Mouse (Mus musculus): ENCODE measurements at regions not wholly inside any gene's neighbourhood (a gene's known extent, or its start where the extent isn't known, plus 50 kb on each side); places are given as distances from the start of the nearest gene placed in this dataset.
A peak's percentile ranks its signal among the peaks of the same experiment; 100 is the strongest.
"Not testable (repeated sequence)": the region's sequence is repeated elsewhere in the genome, so short reads cannot be mapped to it uniquely, and the experiment has no call there.

DNA sequence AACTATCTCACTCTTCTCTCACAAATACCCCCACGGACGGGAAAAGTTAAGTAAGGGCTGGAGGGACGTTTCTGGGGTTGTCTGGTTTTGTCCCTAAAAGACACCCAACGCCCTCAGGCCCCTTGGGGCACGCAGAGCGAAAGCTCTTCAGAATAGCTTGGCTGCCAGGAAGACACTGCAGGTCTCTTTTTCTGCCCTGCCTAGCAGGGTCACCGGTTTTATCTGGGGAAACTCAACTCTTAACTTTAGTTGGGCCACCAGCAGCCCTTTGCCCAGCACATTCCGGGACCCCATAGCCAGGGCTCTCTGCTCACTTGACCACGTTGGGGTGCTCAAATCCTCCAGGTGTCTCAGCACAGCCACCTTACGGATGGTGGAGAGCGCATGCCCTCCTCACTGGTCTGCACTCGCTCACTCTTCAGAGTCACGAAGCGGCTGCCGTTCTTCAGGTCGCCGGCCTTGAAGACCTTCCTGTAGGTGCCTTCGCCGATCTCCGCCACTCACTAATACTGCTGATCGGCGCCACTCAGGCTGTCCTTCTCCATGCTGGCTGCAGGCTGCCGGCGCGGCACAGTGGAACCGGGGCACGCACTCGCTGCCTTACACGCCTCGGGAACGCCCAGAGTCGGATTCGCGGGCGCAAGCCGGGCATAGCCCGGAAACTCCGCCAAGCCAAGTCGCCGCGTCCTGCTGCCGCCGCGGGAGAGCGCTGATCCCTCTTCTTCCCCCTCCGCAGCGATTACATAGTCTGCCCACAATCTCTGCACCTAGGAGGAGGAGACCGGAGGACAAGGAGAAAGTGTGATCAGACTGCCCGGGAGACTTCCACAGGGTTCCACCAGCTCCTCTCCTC is 83.0 kb downstream of the Ulbp1 start:
- DNase-seq (ENCODE audit: low read depth, low spot score), result peak; percentile 21

- not testable (repeated sequence) for DNase-seq (ENCODE audit: low read depth, low spot score)
These were observed 114.6 kb downstream of the Ulbp1 start for GRCm38 (mm10) chr10:7358791-7359190.

DNA sequence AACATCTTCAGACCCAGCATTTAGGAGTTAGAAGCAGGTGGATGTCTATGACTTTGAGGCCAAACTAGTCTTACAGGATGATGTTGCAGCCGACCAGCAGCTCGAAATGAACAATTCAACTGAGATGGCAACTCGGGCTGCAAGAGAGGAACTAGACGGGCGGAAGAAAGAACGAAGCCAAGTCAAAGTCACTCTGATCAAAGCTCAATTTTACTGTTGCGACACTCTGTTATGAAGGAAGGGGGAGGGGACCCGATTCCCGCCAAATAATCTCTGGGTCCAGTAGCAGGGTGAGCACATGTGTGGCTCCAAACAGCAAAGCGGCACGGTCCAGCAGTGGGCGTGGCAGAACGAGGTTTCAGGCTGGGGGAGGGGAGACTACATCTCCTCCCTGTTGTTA is 129.1 kb downstream of the Ulbp1 start:
- not testable (repeated sequence) for DNase-seq (ENCODE audit: low read depth, low spot score)

DNA sequence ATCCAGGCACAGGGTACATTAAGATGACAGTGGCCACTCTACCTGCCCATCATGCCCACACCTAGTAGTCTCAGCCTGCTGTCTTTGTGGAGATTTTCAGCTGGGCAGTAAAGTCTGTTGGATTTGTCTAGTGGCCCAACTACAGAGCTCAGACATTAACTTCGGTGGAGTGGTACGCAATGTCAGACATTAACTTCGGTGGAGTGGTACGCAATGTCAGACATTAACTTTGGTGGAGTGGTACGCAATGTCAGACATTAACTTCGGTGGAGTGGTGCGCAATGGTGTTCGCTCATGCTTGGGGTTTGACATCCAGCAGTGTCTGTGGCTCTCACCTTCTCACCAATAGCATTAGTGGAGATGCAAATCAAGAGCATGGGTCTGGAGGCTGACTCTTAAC is 129.7 kb downstream of the Ulbp1 start:
- not testable (repeated sequence) for DNase-seq (ENCODE audit: low read depth, low spot score)

DNA sequence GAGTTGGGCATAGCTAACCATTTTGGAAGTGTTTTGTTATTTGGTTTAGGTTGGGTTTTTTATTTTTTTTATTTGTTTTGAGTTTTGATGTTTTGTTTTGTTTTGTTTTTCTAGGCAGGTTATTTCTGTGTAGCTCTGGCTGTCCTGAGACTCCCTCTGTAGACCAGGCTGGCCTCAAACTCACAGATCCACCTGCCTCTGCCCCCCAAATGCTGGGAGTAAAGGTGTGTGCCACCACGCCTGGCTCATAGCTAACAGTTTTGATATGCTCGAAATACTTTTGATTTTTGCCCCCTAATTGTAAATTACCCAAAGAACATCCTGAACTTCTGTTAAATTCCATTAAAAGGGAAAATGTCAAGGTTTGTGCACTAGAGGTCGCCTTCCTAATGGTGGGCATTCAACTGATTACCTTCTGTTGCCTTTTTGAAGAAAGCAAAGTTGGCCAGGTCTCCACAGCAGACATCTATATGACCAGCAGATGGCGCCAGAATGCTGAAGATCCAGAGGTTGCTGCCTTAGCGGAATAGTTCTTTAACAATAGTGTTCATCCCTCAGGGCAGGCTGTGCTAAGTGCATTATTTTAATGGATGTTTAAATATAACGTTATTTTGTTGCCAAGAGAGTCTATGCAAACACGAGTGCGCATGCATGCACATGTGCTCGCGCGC is 121.2 kb upstream of the Cnksr3 start:
- peak; percentile 86 for DNase-seq (ENCODE audit: low read depth, low spot score)

DNA sequence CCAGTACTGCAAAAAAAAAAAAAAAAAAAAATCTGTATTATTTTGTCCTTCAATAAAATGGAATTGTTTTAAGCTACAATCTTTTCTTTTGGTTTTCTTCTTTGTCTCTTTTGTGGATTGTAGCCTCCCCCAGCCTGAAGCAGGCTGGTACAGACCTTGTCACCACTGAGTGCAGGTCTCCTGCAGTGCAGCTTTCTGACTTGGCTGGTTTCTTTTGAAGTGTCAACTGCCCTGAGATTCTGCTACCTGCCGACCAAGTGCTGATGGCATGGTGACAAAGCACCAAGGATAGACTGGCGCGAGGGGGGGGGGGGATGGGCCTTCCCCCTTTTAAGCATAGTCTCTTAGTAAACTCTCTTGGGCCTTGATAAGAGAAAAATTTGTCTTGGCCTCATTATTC is 116.2 kb upstream of the Cnksr3 start:
- no peak for DNase-seq (ENCODE audit: low read depth, low spot score)

GRCm38 (mm10) chr10:7327046-7327445 is 115.0 kb upstream of the Cnksr3 start:
- not testable (repeated sequence) for DNase-seq (ENCODE audit: low read depth, low spot score)

GRCm38 (mm10) chr10:7325074-7325473 is 113.0 kb upstream of the Cnksr3 start:
- no peak for DNase-seq (ENCODE audit: low read depth, low spot score)

GRCm38 (mm10) chr10:7323258-7323657 is 111.2 kb upstream of the Cnksr3 start:
- no peak for DNase-seq (ENCODE audit: low read depth, low spot score)

DNA sequence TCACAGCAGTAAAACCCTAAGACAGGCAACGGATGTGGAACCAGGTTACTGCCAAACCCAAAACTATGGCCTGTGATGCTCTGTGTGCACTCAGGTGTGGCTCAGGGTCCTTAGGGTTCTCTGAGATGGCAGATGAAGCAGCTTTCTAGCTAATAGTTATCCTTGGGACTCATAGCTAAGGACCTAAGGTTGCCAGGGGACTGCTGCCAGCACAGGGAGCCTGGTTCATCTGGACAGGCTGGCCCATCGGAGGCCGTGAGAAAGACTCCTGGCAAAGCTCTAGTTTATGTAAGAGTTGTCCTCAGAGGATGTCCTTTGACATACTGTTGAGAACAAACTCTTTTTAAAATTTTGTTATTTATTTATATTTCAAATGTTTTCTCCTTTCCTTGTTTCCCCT is 97.9 kb upstream of the Cnksr3 start:
- DNase-seq (ENCODE audit: low read depth, low spot score), result no peak

DNA sequence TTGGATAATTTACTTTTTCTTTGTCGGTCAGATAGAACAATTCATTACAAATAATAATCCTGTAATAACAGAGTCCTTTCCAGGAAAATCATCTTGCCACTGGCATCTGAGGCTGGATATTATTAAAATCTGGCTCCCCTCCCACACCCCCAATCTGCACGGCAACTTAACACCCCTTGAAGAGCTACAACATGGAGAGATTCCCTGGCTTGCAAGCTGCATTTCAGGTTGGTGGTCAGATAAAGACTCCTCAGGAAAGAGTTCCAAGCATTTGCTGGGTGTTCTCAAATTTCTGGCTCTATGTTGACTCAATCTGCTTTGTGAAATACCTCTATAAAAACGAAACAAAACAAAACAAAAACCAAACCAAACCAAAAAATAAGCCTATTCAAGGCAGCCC is 93.8 kb upstream of the Cnksr3 start:
- DNase-seq (ENCODE audit: low read depth, low spot score), result not testable (repeated sequence)

DNA sequence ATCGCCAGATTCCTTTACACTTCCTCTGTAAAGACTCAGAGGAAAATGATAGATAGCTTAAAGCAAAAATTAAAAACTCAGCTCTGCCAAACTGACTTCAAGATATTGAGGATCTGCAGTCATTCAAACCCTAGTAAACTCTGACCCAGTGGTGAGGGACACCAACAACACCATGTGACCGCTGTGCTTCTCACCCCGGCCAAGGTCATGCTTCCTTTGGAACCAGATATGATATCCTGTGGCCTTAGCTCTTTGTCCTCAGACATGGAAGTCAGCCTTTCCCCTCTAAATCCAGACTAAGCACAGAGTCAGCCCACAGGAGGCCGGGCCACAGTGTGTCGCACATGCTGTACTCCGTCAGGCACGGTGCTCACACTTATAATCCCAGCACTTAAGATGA is 86.3 kb upstream of the Cnksr3 start:
- no peak for DNase-seq (ENCODE audit: low read depth, low spot score)

DNA sequence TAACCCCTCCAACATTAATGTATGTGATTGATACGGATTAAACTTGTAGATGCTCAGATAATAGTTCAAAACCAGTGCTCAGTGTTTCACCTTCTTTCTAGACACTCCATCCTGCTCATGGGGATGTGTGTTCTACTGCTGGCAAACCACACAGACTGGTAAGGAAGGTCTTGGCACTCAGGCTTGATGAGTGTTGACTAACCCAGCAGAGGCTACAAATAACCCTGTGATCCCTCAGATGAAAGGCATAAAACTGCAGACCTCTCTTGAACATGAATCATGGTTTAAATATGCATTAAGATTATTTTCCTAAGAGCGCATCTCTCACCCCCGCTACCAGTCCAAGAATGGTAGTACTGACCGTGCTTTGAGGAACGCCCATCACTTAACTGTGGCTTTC is 83.9 kb upstream of the Cnksr3 start:
- DNase-seq (ENCODE audit: low read depth, low spot score), result no peak

DNA sequence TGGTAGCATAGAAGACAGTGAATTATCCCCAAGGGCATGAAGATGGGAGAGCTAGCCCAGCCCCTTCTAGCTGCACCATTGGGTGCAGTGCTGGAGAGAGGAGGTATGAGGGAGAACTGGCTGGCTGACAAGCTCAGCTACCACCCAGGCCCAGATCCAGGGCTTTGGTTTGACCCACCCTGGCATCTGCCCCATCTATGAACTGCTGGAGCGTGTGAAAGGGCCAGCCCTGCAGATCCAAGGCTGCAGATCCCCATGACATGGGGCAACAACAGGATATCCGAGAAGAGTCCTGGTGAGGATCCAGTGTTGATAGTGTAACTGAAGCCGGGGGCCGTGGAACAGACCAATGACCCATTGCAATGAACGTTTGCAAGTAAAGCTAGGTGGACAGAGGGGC is 81.2 kb upstream of the Cnksr3 start:
- DNase-seq (ENCODE audit: low read depth, low spot score), result no peak

GRCm38 (mm10) chr10:7289773-7290411 is 77.9 kb upstream of the Cnksr3 start:
- DNase-seq (ENCODE audit: low read depth, low spot score), result no peak

- DNase-seq (ENCODE audit: low read depth, low spot score), result no peak
These were observed 73.3 kb upstream of the Cnksr3 start for GRCm38 (mm10) chr10:7285112-7285905.

GRCm38 (mm10) chr10:7280429-7280828 is 68.4 kb upstream of the Cnksr3 start:
- no peak for DNase-seq (ENCODE audit: low read depth, low spot score)

DNA sequence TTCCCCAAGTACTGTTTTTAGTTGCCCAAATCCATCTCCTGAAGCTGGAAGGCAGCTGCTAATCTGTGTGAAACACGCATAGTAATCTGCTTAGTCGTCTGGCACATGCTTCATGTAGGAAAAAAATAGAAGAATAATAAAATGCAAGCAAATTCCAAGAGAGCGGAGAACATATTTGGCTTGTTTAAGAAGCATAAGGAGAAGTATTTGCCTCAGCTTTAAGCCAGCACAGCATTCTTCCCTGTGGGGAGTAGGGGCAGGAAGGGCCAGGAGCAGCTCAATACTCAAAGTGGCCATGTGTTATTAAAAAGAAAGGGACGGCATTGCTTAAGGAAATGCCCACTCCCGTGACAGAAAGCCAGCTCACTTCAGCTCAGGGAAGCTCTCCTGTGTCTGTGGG is 66.8 kb upstream of the Cnksr3 start:
- DNase-seq (ENCODE audit: low read depth, low spot score), result no peak

DNA sequence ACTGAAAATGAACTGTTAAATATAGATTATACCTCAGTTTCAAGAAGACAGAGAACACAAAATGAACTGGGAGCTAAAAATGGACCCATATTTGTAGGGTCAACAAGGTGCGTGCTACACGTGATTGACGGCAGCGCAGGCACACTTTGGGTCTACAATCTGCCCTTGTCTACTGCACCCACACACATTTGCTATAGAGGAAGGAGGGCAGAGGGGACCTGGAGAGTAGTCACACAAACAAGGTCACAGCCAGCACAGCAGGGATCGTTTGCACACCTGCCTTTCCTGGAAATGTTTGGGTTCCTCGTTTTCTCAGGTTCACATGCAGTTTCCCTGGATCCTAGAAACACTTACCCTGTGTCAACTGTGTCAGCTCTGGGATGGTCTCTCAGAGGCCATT is 63.3 kb upstream of the Cnksr3 start:
- no peak for DNase-seq (ENCODE audit: low read depth, low spot score)

- no peak for DNase-seq (ENCODE audit: low read depth, low spot score)
These were observed 62.4 kb upstream of the Cnksr3 start for GRCm38 (mm10) chr10:7274422-7274821.

GRCm38 (mm10) chr10:7271156-7271555 is 59.1 kb upstream of the Cnksr3 start:
- DNase-seq (ENCODE audit: low read depth, low spot score), result no peak
